Mouse (Mus musculus): ENCODE data around the gene Ipmk.

- TF ChIP-seq ZC3H11A (IDR thresholded peaks at IDR 0.05; ENCODE audit: borderline replicate concordance, low read depth, low read length) (no peak), ZNF384 (IDR thresholded peaks at IDR 0.05; ENCODE audit: low read depth, low read length) (no peak), MAFK (IDR thresholded peaks at IDR 0.05; ENCODE audit: insufficient read depth, low read depth, low read length) (no peak), HCFC1 (IDR thresholded peaks at IDR 0.05; ENCODE audit: borderline replicate concordance, insufficient read depth, low read length) (no peak)
These were observed 18.7 kb upstream of the Ipmk start for GRCm38 (mm10) chr10:71328870-71329269.

Data from ES-E14 (cell line).